Mouse (Mus musculus) frontal cortex, adult (tissue): ENCODE data around the gene Robo3.

Experiments
- ATAC-seq: cut with Nextera tagmentation; 2 replicates; pipeline ENCODE4 v1.9.2; 2017; ENCODE audit warnings: mild to moderate bottlenecking, moderate library complexity, mixed read lengths; ENCODE audit not compliant: low TSS enrichment

Gene Robo3

GRCm38 (mm10) chr9:37368081-37368830 is 64.8 kb downstream of the Robo3 start:
- no peak for ATAC-seq

DNA sequence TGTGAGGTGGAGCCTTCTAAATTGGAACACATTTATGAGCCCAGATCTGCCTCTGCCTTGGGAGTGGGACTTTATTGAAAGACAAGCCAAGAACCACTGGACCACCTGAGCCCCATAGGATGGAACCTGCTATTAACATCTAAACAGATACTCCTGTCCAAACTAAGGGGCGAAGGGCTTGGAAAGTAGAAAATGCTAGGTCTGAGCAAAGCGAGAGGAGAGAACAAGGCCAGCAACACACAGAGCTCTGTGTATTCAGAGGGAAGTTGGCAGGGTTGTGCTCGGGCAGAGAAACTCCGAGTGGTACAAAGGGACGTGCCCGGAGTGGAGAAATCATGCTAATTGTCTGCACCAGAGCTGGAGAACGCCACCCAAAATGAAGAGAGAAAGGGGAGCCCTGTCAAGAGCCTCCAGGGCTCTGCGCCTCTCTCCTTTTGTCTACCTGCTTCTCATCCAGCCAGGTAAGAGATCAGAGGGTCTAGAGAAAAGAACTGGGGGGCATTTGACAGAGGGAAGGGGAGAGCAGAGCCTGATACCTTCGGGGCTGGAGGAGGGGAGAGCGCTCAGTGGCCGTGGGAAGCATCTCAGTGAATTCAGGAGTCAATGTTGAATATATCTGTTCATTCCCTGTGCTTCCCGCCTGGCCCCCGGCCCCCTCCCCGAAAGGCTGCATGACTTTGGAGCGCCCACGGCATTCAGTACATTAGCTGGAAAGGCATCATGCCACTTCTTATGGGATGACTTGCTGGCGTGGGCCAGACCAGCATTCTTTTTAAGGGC is 65.6 kb downstream of the Robo3 start, which contains the start of gene Hepacam:
Gene Hepacam (plus strand): TSS at position 51 of the 780 bp plus-strand sequence.
- ATAC-seq, result peak; percentile 78

DNA sequence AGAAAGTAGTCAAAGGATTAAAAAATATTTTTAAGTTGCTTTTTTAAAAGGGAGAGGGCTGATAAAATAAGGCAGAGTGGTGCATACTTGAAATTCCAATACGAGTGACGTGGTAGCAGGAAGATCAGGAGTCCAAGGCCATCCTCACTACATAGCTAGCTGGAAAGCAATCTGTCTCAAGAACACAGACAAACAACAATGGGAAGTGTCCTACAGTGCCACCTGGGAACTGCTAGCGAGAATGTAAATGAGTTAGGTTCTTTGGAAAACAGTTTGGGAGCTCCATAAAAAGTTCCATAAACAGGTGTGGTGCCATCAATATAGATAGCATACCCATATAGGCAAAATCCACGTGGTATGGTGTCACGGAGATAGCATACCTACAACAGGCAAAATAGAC is 67.3 kb downstream of the Robo3 start:
- ATAC-seq, result no peak
